Mouse (Mus musculus) bone marrow, adult 2 months (tissue): ENCODE measurements around the gene Polr2f. TPM values are rescaled to one million over a fixed set of nuclear protein-coding genes. Genes with fewer than 3 reads are reported as not detected.

Experiments
- H3K27ac ChIP-seq: fragments of 200-500 bp; 2 replicates; pipeline ENCODE4 v1.5.1; 2012; ENCODE audit warnings: low read depth, mild to moderate bottlenecking, control low read depth, inconsistent platforms, low read length; ENCODE audit not compliant: control insufficient read depth, poor library complexity, insufficient read depth
- H3K4me1 ChIP-seq: fragments of 200-500 bp; 2 replicates; pipeline ENCODE4 v1.6.1; 2011; ENCODE audit warnings: low read length; ENCODE audit not compliant: control insufficient read depth, insufficient read depth
- H3K4me3 ChIP-seq: fragments of 200-500 bp; replicated peaks from 2 replicates; pipeline ENCODE3; 2011; ENCODE audit warnings: mild to moderate bottlenecking, low read depth, low read length, control low read depth; ENCODE audit not compliant: control insufficient read depth
- CTCF ChIP-seq: fragments of 200-500 bp; IDR thresholded peaks from 2 replicates; pipeline ENCODE4 v1.5.1; 2011; ENCODE audit warnings: low read length, control low read depth; ENCODE audit not compliant: control insufficient read depth, insufficient read depth
- POLR2A ChIP-seq: fragments of 200-500 bp; IDR thresholded peaks from 2 replicates; pipeline ENCODE4 v1.6.1; 2011; ENCODE audit warnings: low read depth, mild to moderate bottlenecking, control low read depth, low read length, borderline replicate concordance; ENCODE audit not compliant: control insufficient read depth
- WGBS: fragments of 180-500 bp; shearing (Covaris S2); methylation state at CpG from one replicate; pipeline ENCODE4 v1.1.7; 2018; 5-methylcytosine and 5-hydroxymethylcytosine counted together
- polyA plus RNA-seq: library from polyadenylated mRNA; stranded (reverse); fragments of >200 nt; gene quantifications from 2 replicates; pipeline ENCODE4 v1.2.4, GENCODE M21; 2011; ENCODE audit warnings: low replicate concordance; ENCODE audit not compliant: missing spikeins, insufficient read depth, insufficient read length

Gene Polr2f
- polyA plus RNA-seq, 1 experiment, result 74.0 TPM

GRCm38 (mm10) chr15:79126217-79126932, 14.4 kb upstream of the Polr2f start:
- no peak overlapping the region for H3K27ac ChIP-seq
- no peak overlapping the region for H3K4me3 ChIP-seq
- WGBS, result 69% methylated on average over 13 of the region's 13 CpGs
- H3K4me1 ChIP-seq, result no peaks in the 10 kb centered on the region
- no peak for TF ChIP-seq POLR2A
- peak; percentile 37; the same call in 1 of the 2 replicates for TF ChIP-seq CTCF

DNA sequence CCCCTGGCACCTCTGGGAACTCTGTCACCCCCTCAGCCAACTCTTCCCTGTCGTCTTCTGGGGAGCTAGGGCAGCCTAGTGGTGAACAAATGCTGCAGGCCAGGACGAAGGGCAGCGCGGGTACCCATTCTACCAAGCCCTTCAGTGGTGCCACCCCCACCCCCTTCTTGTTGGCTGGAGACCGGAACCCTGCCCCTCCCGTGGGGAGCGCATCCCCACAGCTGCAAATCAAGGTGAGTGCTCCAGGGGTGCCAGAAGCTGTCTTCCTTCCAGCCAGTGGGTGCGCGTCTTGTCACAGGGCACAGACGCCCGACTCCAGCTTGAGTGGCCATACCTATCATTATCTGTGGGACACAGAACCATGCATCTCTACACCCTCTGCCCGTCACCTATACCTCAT, 13.7 kb upstream of the Polr2f start:
- H3K27ac ChIP-seq, result no peak overlapping the region
- TF ChIP-seq POLR2A (no peak), CTCF (no peak)
- 87% methylated on average over 12 of the region's 12 CpGs for WGBS
- H3K4me1 ChIP-seq, result no peaks in the 10 kb centered on the region
- H3K4me3 ChIP-seq, result no peak overlapping the region

- TF ChIP-seq POLR2A, result no peak
- peak; percentile 54 for TF ChIP-seq CTCF
- no peak overlapping the region for H3K27ac ChIP-seq
- WGBS, result 89% methylated on average over 5 of the region's 5 CpGs
- no peaks in the 10 kb centered on the region for H3K4me1 ChIP-seq
- H3K4me3 ChIP-seq, result no peak overlapping the region
These were observed 12.6 kb upstream of the Polr2f start for GRCm38 (mm10) chr15:79128208-79128607.

- Histone ChIP-seq H3K4me3 (no peak overlapping the region), H3K27ac (no peak overlapping the region), H3K4me1 (no peaks in the 10 kb centered on the region)
- TF ChIP-seq POLR2A (no peak), CTCF (no peak)
- WGBS, result 82% methylated on average over 7 of the region's 7 CpGs
These were observed 11.5 kb upstream of the Polr2f start for GRCm38 (mm10) chr15:79129311-79129710.

DNA sequence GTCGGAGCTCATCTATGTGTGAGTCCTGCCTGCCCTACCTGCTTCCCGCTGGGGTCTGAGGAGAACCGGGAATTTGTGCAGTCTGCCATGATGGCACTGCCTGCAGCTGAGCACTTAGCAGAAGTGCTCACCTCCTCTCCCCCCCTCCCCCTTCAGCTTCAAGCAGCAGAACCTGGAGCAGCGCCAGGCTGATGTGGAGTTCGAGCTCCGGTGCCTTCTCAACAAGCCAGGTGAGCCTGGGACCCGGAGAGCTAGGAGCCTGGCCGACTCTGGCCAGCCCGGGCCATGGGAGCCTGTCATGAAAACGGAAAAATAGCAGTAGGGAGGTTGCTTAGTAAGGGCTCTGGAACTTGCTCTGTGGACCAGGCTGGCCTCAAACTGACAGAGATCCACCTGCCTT, 10.0 kb upstream of the Polr2f start:
- Histone ChIP-seq H3K27ac (no peak overlapping the region), H3K4me3 (no peak overlapping the region), H3K4me1 (no peaks in the 10 kb centered on the region)
- TF ChIP-seq CTCF (no peak), POLR2A (no peak)
- 85% methylated on average over 10 of the region's 10 CpGs for WGBS

DNA sequence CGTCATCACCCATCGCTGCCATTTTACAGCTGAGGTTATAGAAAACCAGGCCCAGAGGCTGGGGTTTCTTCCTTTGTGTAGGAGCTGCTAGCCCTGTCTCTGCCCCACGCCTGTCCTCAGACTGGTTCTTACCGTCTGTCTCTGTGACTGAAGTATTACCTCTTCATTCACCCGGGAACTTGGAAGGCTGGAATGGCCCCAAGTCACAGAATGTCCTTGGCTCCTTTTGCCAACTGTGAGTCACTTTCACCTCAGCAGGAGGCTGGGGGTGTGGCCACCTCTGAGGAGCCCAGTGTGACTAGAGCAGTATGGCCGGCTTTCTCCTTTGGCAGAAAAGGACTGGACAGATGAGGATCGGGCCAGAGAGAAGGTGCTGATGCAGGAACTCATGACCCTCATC, 9.4 kb upstream of the Polr2f start:
- no peak overlapping the region for H3K27ac ChIP-seq
- no peaks in the 10 kb centered on the region for H3K4me1 ChIP-seq
- no peak overlapping the region for H3K4me3 ChIP-seq
- WGBS, result 85% methylated on average over 7 of the region's 7 CpGs
- TF ChIP-seq POLR2A (no peak), CTCF (no peak)

GRCm38 (mm10) chr15:79133191-79133661, 7.6 kb upstream of the Polr2f start:
- 82% methylated on average over 6 of the region's 6 CpGs for WGBS
- no peaks in the 10 kb centered on the region for H3K4me1 ChIP-seq

DNA sequence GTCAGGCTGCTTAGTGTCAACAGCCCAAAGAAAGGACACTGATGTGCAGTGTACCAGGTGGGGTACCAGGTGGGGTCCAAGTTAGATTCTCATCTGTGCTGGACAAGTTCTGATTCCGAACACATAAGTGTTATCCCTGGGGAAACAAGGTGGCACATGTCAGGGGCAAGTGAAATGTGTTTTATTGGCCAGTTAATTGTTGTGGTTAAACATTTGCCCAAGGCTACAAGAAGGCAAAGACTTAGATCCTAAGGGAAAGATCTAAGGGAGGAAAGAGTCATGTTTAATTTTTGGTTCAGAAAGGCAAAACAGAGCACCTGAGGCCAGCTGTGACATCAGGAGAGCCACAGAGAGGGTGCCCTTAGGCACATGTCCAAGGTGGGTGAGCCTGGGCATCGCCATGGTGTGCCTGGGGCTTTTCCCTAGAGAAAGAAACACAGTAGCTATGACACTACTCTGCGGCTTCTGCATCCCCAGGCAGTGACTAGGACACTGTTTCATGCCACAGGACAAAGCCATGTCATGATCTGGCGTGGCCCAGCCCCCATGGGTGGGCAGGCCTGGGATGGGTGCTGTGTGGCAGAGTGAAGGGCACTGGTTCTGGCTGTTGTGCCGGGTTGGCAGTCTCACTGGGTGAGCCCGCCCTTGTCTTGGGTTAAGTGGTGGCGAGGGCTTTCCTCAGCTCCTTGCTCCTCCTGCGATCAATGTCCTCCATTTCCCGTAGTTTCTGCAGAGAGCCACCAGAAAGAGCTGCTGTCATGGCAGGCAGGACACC, 6.1 kb upstream of the Polr2f start:
- WGBS, result 70% methylated on average over 9 of the region's 9 CpGs
- TF ChIP-seq CTCF (no peak), POLR2A (no peak)
- Histone ChIP-seq H3K4me3 (no peak overlapping the region), H3K27ac (no peak overlapping the region), H3K4me1 (no peaks in the 10 kb centered on the region)

More at GRCm38 (mm10) chr15:79133191-79133661, 7.6 kb upstream of the Polr2f start:
- Histone ChIP-seq H3K4me3 (no peak overlapping the region), H3K27ac (no peak overlapping the region)
- no peak for TF ChIP-seq POLR2A
- no peak for TF ChIP-seq CTCF
